Comparison of ENCODE assay signal across 7 mouse cellular contexts in genomic region chr9:96705576-96706285, GRCm38 (mm10). TPM values are rescaled to one million over a fixed set of nuclear protein-coding genes. Genes with fewer than 3 reads are reported as not detected.
DNase-seq lines count a peak whose midpoint lies in the region; ATAC-seq and TF ChIP-seq lines count a peak whose summit lies in the region.

No protein-coding gene starts in this region.

- no peaks in the 10 kb centered on the region for H3K27me3 ChIP-seq in hindbrain, postnatal 0 days (ENCODE audit: insufficient read depth, low read length)
- H3K27me3 ChIP-seq in liver, embryonic 13.5 days = no peaks in the 10 kb centered on the region
- no peaks in the 10 kb centered on the region for H3K27me3 ChIP-seq in neural tube, embryonic 11.5 days (ENCODE audit: control insufficient read depth, insufficient read depth, low read length)

- no peaks in the 10 kb centered on the region for H3K9me3 ChIP-seq in hindbrain, postnatal 0 days (ENCODE audit: low read length)
- no peaks in the 10 kb centered on the region for H3K9me3 ChIP-seq in liver, embryonic 13.5 days (replicated peaks)
- H3K9me3 ChIP-seq in neural tube, embryonic 11.5 days (ENCODE audit: control insufficient read depth, low read length) = no peaks in the 10 kb centered on the region

- H3K27ac ChIP-seq in hindbrain, postnatal 0 days = peak overlapping the region; percentile 57
- H3K27ac ChIP-seq in liver, embryonic 13.5 days = peak overlapping the region; percentile 63
- no peak overlapping the region for H3K27ac ChIP-seq in neural tube, embryonic 11.5 days (ENCODE audit: low read depth, low read length)

- peak; percentile 80 for ATAC-seq in hindbrain, postnatal 0 days
- peak; percentile 87 for ATAC-seq in liver, embryonic 13.5 days (ENCODE audit: low read depth)
- no peak for ATAC-seq in neural tube, embryonic 11.5 days (ENCODE audit: insufficient read depth, low FRiP score, low TSS enrichment)

- 47% methylated on average over 11 of the region's 11 CpGs for WGBS in hindbrain, postnatal 0 days
- WGBS in liver, embryonic 13.5 days (ENCODE audit: insufficient replicate concordance) = 25% methylated on average over 11 of the region's 11 CpGs
- 56% methylated on average over 11 of the region's 11 CpGs for WGBS in neural tube, embryonic 11.5 days

- no peak overlapping the region for H3K9ac ChIP-seq in hindbrain, postnatal 0 days (replicated peaks; ENCODE audit: low read length)
- H3K9ac ChIP-seq in liver, embryonic 13.5 days = no peak overlapping the region; the same call in 1 of the 2 replicates
- no peak overlapping the region for H3K9ac ChIP-seq in neural tube, embryonic 11.5 days (ENCODE audit: low read length)

- 0 out of 2 replicates have a peak, but pooled peaks cover 3% of the 10 kb centered on the region for H3K36me3 ChIP-seq in hindbrain, postnatal 0 days (ENCODE audit: insufficient read depth, low read length)
- peaks cover 6% of the 10 kb centered on the region for H3K36me3 ChIP-seq in liver, embryonic 13.5 days
- no peaks in the 10 kb centered on the region for H3K36me3 ChIP-seq in neural tube, embryonic 11.5 days (ENCODE audit: control insufficient read depth, insufficient read depth, low read length)

- H3K4me2 ChIP-seq in hindbrain, postnatal 0 days (ENCODE audit: low read depth, low read length) = no peak overlapping the region
- H3K4me2 ChIP-seq in liver, embryonic 13.5 days = peak overlapping the region; percentile 38
- no peak overlapping the region for H3K4me2 ChIP-seq in neural tube, embryonic 11.5 days (ENCODE audit: low read depth)

- H3K4me3 ChIP-seq in hindbrain, postnatal 0 days (ENCODE audit: low read length) = no peak overlapping the region
- H3K4me3 ChIP-seq in liver, embryonic 13.5 days (replicated peaks) = no peak overlapping the region
- no peak overlapping the region for H3K4me3 ChIP-seq in neural tube, embryonic 11.5 days (ENCODE audit: low read depth, low read length)

- no peak for TF ChIP-seq CTCF in hindbrain, postnatal 0 days (IDR thresholded peaks at IDR 0.05; ENCODE audit: low read depth)

- DNase-seq in ZHBTc4 (ENCODE audit: low read depth, low spot score) = peak; percentile 93
- peak; percentile 64 for DNase-seq in cerebellum, postnatal 14 days
- DNase-seq in gastrocnemius, postnatal 10 days = peak; percentile 35
- peak; percentile 62 for DNase-seq in hindbrain, postnatal 0 days (ENCODE audit: low spot score)
- DNase-seq in liver, embryonic 13.5 days = peak; percentile 14
- DNase-seq in neural tube, embryonic 11.5 days (ENCODE audit: low spot score) = peak; percentile 57
- peak; percentile 48 for DNase-seq in urinary bladder, adult 2 months (ENCODE audit: low spot score)

- H3K4me1 ChIP-seq in hindbrain, postnatal 0 days (ENCODE audit: insufficient read depth, low read length) = no peaks in the 10 kb centered on the region
- H3K4me1 ChIP-seq in liver, embryonic 13.5 days (replicated peaks) = peaks cover 23% of the 10 kb centered on the region
- no peaks in the 10 kb centered on the region for H3K4me1 ChIP-seq in neural tube, embryonic 11.5 days (ENCODE audit: control insufficient read depth, insufficient read depth, low read length)

RNA-seq across cellular contexts. Expression of gene Zbtb38, which starts 46.9 kb away (rescaled TPM):
- 10 to 100 TPM; 13.8 to 17.9 TPM for total RNA-seq in gastrocnemius, postnatal 10 days (2021)
- 36.2 and 46.5 TPM in 2 replicates for total RNA-seq in hindbrain, postnatal 0 days (2014; rRNA removed)
- 36.6 and 38.7 TPM in 2 replicates for polyA plus RNA-seq in hindbrain, postnatal 0 days (2015; fragmentation: Nextera tagmentation; extraction: Ambion mirVana)
- 5.8 and 7.2 TPM in 2 replicates for polyA plus RNA-seq in liver, embryonic 13.5 days (2015; fragmentation: Nextera tagmentation; extraction: Ambion mirVana)
- 12.6 and 13.1 TPM in 2 replicates for polyA plus RNA-seq in neural tube, embryonic 11.5 days (2014; fragmentation: Nextera tagmentation; extraction: Ambion mirVana)
- polyA plus RNA-seq in urinary bladder, adult 2 months (2012; rRNA removed) = 8.1 and 14.3 TPM in 2 replicates

Comparison
In these comparisons a context has a peak if more than half of its experiments do, and no peak if none do; other contexts are left out.
1. DNase-seq: peak in every context shown above with its lines; median percentile 93 in ZHBTc4; 64 in cerebellum, postnatal 14 days; 62 in hindbrain, postnatal 0 days; 57 in neural tube, embryonic 11.5 days; 48 in urinary bladder, adult 2 months; 35 in gastrocnemius, postnatal 10 days; 14 in liver, embryonic 13.5 days.